Mouse (Mus musculus) thymus, adult 2 months (tissue): ENCODE data around the gene Mybpc3. TPM values are rescaled to one million over a fixed set of nuclear protein-coding genes. Genes with fewer than 3 reads are reported as not detected.
"Not testable (repeated sequence)": the region's sequence is repeated elsewhere in the genome, so short reads cannot be mapped to it uniquely, and the experiment has no call there.

ENCODE experiments used
- DNase-seq: peaks from one replicate; pipeline ENCODE4 v3.0.0; 2021
- H3K27ac ChIP-seq: fragments of 200-500 bp; 2 replicates; pipeline ENCODE4 v1.5.1; 2012; ENCODE audit warnings: low read length, control low read depth; ENCODE audit not compliant: control insufficient read depth, insufficient read depth
- H3K27me3 ChIP-seq: fragments of 200-500 bp; 2 replicates; pipeline ENCODE4 v1.6.1; 2012; ENCODE audit warnings: mild to moderate bottlenecking, low read length, moderate library complexity, mixed read lengths; ENCODE audit not compliant: control insufficient read depth, insufficient read depth
- H3K36me3 ChIP-seq: fragments of 200-500 bp; 2 replicates; pipeline ENCODE4 v1.6.1; 2012; ENCODE audit warnings: mild to moderate bottlenecking, low read length, moderate library complexity; ENCODE audit not compliant: control insufficient read depth, insufficient read depth
- H3K4me1 ChIP-seq: fragments of 200-500 bp; replicated peaks from 2 replicates; pipeline ENCODE4 v1.6.1; 2012; ENCODE audit warnings: low read length; ENCODE audit not compliant: control insufficient read depth, insufficient read depth
- H3K4me3 ChIP-seq: fragments of 200-500 bp; 2 replicates; pipeline ENCODE4 v1.5.1; 2012; ENCODE audit warnings: mild to moderate bottlenecking, low read length, control low read depth, moderate library complexity; ENCODE audit not compliant: control insufficient read depth, insufficient read depth
- CTCF ChIP-seq: fragments of 200-500 bp; IDR thresholded peaks from 2 replicates; pipeline ENCODE4 v1.5.1; 2012; ENCODE audit warnings: mild to moderate bottlenecking, control low read depth, low read length, moderate library complexity, borderline replicate concordance; ENCODE audit not compliant: control insufficient read depth, poor library complexity, insufficient read depth; ENCODE audit errors: extremely low read depth
- POLR2A ChIP-seq: fragments of 200-500 bp; IDR thresholded peaks from 2 replicates; pipeline ENCODE4 v1.6.1; 2012; ENCODE audit warnings: mild to moderate bottlenecking, low read length, control low read depth, moderate library complexity; ENCODE audit not compliant: control insufficient read depth, poor library complexity, insufficient read depth; ENCODE audit errors: extremely low read depth
- WGBS: fragments of 180-500 bp; shearing (Covaris S2); methylation state at CpG from one replicate; pipeline ENCODE4 v1.1.7; 2018; 5-methylcytosine and 5-hydroxymethylcytosine counted together
- polyA plus RNA-seq: library from polyadenylated mRNA; depleted of rRNA; stranded (reverse); fragments of >200 nt; gene quantifications from 2 replicates; pipeline ENCODE4 v1.2.3, GENCODE M21; 2012

The Mybpc3 gene
- polyA plus RNA-seq, 1 experiment, result 57.9 TPM

DNA sequence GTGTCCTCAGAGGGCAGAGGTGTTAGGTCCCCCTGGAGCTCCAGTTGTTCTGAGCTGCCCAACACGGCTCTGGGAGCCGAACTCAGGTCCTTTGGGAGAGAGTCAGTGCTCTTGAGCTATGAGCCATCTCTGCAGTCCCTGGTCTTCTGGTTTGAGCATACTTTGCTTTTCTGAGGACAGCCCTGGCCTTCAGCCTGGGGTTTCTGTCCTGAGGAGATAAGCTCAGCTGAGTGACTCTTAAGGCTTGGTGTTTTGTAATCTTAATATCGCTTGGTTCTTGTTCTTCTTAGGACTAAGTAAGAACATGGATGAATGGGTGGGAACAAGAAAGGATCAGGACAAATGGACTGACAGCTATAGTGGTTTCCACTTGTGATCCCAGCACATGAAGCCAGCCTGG is 9.8 kb upstream of the Mybpc3 start:
- H3K4me1 ChIP-seq, result no peaks in the 10 kb centered on the region
- no peaks in the 10 kb centered on the region for H3K36me3 ChIP-seq
- H3K27me3 ChIP-seq, result no peaks in the 10 kb centered on the region
- no peak for DNase-seq
- TF ChIP-seq POLR2A (no peak), CTCF (no peak)
- H3K27ac ChIP-seq, result no peak overlapping the region
- 100% methylated on average over 3 of the region's 3 CpGs for WGBS
- H3K4me3 ChIP-seq, result no peak overlapping the region

- Histone ChIP-seq H3K36me3 (no peaks in the 10 kb centered on the region), H3K27ac (no peak overlapping the region), H3K27me3 (no peaks in the 10 kb centered on the region), H3K4me1 (no peaks in the 10 kb centered on the region), H3K4me3 (no peak overlapping the region)
- 98% methylated on average over 5 of the region's 5 CpGs for WGBS
- no peak for DNase-seq
- TF ChIP-seq POLR2A, result no peak
- TF ChIP-seq CTCF, result no peak
Observed at GRCm38 (mm10) chr2:91109241-91109640, 8.7 kb upstream of the Mybpc3 start.

GRCm38 (mm10) chr2:91109807-91110385 is 8.0 kb upstream of the Mybpc3 start:
- Histone ChIP-seq H3K27ac (no peak overlapping the region), H3K4me1 (no peaks in the 10 kb centered on the region), H3K36me3 (no peaks in the 10 kb centered on the region)

DNA sequence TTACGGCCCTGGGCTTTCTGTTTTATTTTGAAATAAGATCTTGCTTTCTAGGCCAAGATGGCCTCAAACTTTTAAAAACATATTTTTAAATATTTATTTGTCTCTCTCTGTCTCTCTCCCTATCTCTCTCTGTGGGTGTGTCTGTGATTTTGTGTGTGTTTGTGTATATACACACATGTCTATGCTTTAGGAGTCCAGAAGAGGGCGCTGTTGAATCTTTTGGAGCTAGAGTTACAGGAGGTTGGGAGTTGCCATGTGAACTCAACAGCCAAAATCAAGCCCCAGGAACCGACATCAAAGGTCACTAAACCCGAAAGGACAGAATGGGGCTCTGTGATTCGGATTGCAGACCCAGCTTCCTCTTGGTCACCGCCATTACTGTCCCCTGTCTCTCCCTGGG is 7.5 kb upstream of the Mybpc3 start:
- no peak for TF ChIP-seq POLR2A
- no peak for TF ChIP-seq CTCF
- DNase-seq, result no peak
- H3K4me1 ChIP-seq, result no peaks in the 10 kb centered on the region
- H3K27ac ChIP-seq, result no peak overlapping the region
- 89% methylated on average over 6 of the region's 6 CpGs for WGBS
- H3K27me3 ChIP-seq, result no peaks in the 10 kb centered on the region
- no peak overlapping the region for H3K4me3 ChIP-seq
- H3K36me3 ChIP-seq, result no peaks in the 10 kb centered on the region

More at GRCm38 (mm10) chr2:91109807-91110385, 8.0 kb upstream of the Mybpc3 start:
- 94% methylated on average over 5 of the region's 5 CpGs for WGBS
- DNase-seq, result no peak
- no peak overlapping the region for H3K4me3 ChIP-seq
- TF ChIP-seq POLR2A (no peak), CTCF (no peak)
- H3K27me3 ChIP-seq, result no peaks in the 10 kb centered on the region

GRCm38 (mm10) chr2:91111832-91112231 is 6.1 kb upstream of the Mybpc3 start:
- H3K27me3 ChIP-seq, H3K4me3 ChIP-seq, H3K27ac ChIP-seq, DNase-seq, H3K4me1 ChIP-seq, H3K36me3 ChIP-seq: not testable (repeated sequence)
- 91% methylated on average over 3 of the region's 3 CpGs for WGBS

DNA sequence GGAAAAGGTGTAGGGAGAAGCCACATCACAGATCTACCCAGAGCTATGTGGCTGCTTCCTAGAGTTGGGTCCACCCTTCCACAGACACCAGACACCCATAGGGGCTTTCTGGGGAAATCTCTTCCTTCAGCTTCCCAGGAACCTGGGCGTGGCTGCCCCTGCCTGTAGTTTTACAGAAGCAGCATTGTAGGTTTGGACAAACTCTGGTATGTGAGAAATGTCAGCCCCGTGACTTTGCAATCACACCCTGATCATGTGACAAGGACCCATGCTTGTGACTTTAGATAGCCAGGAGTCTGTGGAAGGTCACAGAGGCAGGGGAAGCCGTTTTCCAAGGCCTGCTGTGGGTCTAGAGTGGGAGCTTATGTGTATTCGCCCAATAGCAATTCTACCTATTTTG is 5.5 kb upstream of the Mybpc3 start:
- Histone ChIP-seq H3K4me1 (no peaks in the 10 kb centered on the region), H3K27me3 (no peaks in the 10 kb centered on the region), H3K4me3 (no peak overlapping the region), H3K27ac (no peak overlapping the region), H3K36me3 (no peaks in the 10 kb centered on the region)
- WGBS, result 89% methylated on average over 4 of the region's 4 CpGs
- TF ChIP-seq POLR2A (no peak), CTCF (no peak)
- DNase-seq, result no peak

GRCm38 (mm10) chr2:91113334-91113733 is 4.6 kb upstream of the Mybpc3 start:
- H3K27ac ChIP-seq, result no peak overlapping the region
- no peak for DNase-seq
- WGBS, result 61% methylated on average over 10 of the region's 10 CpGs
- H3K36me3 ChIP-seq, result no peaks in the 10 kb centered on the region
- H3K27me3 ChIP-seq, result no peaks in the 10 kb centered on the region
- no peak overlapping the region for H3K4me3 ChIP-seq
- no peaks in the 10 kb centered on the region for H3K4me1 ChIP-seq
- no peak for TF ChIP-seq CTCF
- no peak for TF ChIP-seq POLR2A
